Mouse (Mus musculus) thymus, adult 18-20 months (tissue): ENCODE measurements around the gene Thy1.

ENCODE experiments used
- DNase-seq, 2 experiments: peaks; one replicate each; pipeline ENCODE4 v3.0.0; 2022; ENCODE audit warnings: mixed read lengths in 2 of 2

The Thy1 gene

DNA sequence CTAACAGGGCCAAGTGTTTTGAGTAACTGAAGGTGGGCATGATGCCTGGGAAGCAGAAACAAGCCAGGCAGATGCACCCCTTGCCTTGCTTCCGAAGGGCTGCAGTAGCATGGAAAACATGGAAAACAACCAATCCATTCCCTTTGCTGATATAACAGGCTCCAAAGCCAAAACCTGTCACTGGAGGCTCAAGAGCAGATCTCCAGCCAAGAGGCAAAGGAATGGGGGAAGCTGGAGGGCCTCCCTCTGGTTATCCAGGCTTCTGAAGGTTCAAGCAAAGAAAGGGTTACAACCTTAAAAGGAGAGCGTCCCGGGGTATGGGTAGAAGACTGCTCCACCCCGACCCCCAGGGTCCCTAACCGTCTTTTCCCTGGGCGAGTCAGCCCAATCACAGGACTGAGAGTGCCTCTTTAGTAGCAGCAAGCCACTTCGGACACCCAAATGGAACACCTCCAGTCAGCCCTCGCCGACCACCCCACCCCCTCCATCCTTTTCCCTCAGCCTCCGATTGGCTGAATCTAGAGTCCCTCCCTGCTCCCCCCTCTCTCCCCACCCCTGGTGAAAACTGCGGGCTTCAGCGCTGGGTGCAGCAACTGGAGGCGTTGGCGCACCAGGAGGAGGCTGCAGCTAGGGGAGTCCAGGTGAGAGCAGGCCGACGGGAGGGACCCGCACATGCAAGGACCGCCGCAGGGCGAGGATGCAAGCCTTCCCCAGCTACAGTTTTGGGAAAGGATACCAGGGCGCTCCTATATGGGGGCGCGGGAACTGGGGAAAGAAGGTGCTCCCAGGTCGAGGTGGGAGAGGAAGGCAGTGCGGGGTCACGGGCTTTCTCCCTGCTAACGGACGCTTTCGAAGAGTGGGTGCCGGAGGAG is at the start of gene Thy1:
TSS of gene Thy1 (plus strand) at position 549 of the 872 bp plus-strand sequence.
- peak; percentile 78 to 86 for DNase-seq

DNA sequence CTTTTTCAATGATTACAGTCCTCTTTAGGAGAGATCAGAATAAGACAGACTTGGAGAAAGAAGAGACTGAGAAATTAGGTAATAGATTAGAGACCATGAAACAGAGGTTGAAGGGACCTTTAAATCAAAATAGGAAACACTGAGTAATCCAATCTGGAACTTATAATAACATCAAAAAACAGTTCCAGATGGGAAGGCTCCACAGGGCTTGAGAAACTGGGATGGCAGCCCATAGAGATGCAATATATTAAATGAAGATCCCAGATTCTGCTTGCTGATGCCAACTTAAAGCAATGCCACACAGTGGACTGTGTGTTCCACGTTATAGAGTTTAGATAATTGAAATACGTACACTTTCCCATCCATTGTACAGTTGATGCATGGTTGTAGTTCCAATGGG is 45.5 kb upstream of the Thy1 start:
- no peak for DNase-seq

DNA sequence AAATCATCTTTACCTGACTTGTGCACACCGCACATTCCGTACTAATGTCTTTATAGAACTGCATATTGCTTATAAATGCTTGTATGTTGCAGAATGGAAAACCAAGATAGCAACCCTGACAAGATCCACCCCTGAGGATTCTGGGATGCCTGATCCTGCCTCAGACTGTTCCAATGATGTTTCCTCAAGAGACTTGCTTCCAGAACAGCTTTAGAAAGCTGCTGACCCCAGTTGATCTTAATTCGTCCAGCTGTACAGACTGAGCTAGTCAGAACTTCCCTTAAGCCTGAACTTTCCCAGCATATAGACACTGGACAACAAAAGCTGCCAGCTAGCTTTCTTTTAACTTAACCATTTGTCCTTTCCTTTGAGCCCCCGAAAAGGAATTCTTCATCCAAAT is 44.3 kb upstream of the Thy1 start:
- no peak for DNase-seq

DNA sequence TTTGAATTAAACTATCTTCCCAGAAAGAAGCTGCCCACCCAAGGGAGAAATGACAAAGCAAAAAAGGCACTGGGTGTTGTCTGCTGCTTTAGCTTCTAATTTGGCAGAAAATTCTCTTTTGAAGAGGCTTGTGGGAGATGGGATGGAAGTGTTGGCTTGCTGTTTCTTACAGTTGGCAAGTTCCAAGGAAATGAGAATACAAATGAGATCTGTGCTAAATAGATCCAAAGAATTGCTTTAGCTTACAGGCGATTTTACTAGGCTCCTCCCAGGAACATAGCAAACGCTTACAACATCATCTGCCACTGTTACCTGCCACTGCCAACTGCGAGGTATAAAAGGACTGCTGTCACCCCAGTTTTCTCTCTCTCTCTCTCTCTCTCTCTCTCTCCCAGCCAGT is 38.8 kb upstream of the Thy1 start:
- no peak for DNase-seq

DNA sequence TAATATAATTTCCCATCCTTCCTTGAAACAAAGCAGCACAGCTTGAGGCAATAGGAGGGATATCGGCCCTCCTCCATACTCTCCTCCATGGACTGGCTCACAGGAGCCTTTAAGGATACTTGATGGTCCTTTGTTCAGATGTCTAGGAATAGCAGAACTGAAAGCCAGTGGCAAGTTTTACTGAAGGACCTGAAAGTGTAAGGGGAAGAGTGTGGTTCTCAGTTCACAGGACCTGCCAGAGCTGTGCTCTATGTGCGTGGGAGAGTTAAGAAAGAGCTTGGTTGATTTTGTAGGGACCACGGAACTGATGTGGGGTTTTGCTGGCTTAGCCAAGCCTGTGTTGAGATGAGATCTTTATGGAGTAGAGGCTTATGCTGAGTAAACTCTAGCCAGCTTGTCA is 37.9 kb upstream of the Thy1 start:
- no peak for DNase-seq

DNA sequence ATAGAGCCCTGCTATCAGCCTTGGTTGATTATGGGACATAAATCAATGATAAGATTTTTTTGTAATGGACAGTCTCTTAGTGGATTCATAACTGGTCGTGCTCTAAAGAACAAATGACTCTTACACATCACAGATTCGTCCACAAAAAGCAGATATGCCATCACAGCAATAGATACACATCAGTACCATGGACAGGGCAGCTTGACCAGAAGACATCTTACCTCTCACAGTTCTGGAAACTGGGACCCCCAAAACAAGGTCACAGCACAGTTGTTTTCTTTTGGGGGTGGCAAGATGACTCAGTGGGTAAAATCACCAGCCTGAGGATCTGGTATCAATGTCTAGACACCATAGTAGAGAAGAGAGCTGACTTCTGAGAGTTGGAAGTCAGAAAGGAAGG is 35.9 kb upstream of the Thy1 start:
- DNase-seq = no peak

DNA sequence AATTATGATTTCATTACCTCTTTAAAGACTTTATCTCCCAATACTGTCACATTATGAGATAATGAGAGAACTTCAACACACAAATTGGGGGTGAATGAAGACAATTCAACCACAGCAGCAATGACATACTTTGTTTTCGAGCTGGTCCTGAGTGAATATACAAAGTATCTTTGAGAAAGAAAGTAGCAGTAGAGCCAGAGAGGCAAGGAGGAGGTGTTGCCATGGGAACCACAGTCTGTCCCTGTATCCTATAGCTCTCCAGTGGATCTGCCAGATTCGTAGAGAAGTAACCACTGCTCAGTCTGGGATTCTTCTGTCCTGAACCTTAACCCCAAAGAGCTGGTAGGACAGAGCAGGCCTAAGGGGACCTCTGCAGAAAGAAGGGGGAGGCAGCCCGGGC is 35.2 kb upstream of the Thy1 start:
- no peak for DNase-seq

DNA sequence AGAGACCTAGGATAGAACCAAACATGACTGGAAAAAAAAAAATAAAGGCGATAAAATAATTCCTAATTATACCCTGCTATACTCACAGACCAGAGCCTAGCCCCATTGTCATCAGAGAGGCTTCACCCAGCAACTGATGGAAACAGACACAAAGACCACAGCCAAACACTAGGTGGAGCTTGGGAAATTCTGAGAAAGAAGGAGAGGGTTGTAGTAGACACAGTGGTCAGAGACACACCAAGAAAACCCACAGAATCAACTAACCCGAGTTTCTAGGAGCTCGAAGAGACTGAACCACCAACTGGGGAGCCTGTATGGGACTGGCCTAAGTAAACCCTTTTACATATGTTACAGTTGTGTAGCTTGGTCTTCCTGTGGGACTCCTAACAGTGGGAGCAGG is 32.3 kb upstream of the Thy1 start:
- no peak for DNase-seq

DNA sequence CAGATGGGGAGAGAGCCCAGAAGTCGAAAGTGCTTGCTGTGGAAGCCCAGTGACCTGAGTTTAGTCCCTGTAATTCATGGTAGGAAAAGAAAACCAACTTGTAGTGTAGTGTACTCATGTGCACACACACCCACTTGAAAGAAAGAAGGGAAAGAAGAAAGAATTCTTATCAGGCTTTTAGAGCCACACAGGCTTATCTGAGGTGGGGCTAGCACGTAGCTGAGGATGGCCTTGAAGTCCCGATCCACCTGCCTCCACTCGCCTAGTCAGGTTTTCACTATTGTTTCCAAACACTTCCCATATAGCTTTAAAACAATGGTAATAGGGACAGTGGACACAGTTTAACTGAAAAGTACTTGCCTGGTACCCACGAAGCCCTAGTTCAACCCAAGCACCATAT is 31.5 kb upstream of the Thy1 start:
- DNase-seq = no peak

DNA sequence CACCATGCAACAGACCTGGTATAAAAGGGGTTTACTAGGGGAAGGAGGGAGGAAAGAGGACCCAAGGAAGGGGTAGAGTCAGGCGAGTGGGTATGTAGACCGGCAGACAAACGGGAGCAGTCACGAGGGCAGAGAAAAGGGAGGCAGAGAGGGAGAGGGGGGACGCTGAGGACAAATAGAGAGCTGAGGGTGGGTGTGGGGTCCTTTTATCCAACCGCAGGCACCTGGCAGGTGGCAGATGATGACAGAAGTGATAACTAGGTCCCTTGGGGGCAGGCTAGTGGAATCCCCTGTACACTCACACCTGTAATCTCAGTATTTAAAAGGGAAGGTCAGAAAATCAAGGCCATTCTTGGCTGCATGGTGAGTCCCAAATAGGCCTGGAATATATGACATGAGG is 31.0 kb upstream of the Thy1 start:
- DNase-seq = peak; percentile 77 to 85

DNA sequence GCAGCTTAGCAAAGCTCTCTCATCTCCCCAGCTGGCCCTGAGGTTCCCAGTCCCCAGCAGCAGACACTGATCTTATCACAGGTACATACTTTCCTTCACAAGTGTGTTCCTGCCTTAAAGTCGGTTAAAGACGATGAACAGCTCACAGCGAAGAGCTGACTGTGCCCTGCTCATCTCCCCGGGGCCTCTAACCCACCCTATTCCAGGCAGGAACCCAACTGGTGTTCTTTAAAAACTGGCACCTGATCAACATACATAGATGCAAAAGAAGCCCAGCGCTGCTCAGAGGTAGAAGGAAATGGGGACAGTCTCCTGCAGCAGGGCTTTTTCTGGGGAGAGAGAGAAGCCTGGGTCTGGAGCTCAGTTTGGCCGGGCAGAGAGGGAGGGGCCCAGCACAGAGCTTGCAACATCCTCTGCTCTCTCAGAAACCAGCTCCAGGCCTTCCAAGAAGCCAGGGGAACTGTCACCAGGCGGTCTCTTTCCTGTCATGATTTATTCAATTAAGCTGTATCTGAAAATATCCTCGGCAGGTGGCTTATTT is 30.4 kb upstream of the Thy1 start:
- peak; percentile 61 to 75 for DNase-seq

DNA sequence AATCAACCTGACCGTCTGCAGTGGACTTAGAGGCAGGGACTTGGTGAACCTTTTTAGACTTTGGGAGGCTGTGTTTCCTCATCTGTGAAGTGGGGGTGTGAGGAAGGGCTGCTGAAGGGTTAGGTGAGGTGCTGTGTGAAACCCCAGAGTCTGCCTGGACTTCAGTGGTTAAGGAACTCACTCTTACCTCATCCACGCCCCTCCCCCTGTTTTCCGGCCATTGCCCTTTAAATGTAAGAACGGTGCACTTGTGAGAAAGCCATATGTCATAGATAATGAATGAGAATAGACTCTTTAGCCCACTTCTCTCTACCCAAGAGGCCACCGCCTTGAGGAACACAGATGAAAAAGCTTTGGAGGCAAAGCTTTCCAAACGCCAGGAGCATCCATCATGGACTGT is 29.4 kb upstream of the Thy1 start:
- no peak for DNase-seq

DNA sequence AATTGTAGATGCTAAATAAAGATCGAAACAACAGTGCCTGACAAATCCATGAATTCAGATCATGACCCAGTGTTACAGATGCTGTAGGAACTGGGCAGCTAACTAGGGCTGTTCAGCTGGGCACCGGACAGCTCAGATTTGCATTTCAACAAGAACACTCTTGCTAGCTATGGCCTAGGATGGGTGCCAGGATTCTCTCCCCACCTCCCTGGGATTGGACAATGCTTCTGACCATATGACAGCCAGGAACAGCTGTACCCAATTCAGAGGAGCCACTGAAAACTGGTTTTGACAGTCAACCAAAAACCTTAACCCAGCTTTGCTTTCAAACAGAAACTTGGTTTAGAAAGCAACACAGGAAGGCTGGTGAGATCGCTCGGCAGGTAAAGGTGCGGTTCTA is 26.9 kb upstream of the Thy1 start:
- DNase-seq = no peak

DNA sequence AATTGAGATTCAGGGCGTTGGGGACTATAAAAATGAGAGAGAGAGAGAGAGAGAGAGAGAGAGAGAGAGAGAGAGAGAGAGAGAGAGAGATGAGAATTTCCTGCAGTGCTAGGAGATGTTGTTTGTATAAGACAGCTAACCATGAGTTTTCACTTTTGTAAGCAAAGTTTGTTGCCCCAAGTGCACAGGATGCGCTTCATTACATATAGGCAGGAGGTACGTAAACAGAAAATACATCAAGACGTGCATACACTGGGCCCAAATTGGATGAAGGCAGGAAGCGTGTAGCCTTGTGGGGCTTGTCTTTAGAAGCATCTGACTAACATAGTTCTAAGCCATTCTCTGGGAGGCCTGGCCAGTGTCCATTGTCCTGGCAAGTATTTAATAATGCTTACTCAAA is 25.3 kb upstream of the Thy1 start:
- no peak for DNase-seq

DNA sequence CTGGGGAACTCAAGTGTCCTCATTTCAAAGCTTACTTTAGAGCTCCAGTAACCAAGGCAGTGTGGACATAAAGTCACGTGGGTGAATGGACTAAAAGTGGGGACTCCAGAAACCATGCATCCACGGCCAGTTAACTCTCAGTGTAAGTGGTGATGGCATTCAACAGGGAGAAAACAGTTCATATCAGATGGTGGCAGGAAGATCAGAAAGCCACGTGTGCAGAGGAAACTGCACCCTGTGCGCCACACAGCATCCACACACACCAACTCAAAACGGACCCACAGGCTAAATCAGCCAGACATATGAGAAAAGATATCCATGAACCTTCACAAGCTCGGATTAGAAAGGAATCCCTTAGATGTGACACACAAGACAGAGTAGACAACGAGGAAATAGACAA is 23.2 kb upstream of the Thy1 start:
- DNase-seq = no peak

DNA sequence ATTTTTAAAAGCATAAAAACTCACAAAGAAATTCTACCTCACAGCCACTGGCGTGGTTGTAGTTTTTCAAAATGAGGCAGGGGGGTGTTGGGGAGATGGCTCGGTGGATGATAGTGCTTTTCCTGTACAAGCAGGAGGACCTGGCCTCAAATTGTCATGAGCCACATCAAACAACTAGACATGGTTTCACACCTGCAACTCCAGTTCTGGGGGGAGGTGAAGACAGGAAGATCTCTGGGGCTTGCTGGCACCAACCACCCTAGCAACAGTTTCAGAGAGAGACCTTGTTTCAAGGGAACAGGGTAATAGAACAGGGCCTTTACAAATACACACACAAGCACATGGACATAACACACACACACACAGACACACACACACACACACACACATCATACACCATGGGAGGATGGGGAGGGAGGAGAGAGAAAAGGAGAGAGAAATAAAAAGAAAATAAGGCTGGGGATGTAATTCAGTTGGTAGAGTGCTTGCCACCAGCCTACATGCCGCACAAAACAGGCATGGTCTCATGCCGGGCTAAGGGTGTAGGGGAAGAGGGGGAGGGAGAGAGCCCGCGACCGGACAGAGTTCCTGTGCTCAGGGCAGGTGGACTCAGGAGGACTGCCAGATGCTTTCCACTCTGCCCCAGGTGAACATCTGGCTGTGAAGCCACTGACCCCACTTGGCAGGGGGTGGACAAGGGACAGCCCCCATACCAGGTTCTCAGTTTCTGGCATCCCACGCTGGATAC is 20.9 kb upstream of the Thy1 start:
- DNase-seq = peak; percentile 72 to 90

DNA sequence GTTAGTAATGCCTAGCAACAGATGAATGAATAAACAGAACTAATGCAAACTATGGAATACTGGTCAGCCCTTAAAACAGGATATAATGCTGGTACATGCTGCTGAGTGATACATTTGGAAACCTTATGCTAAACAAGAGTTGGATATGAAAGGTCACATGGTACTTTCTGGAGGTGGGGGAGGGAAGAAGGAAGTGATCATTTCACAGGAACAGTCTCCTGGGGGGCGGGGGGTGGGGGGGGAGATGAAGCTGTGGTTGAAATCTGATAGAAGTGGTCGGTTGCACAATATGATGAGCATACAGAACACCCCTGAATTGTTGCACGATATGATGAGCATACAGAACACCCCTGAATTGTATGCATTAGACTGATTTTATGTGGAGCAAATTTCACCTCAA is 19.1 kb upstream of the Thy1 start:
- no peak for DNase-seq

DNA sequence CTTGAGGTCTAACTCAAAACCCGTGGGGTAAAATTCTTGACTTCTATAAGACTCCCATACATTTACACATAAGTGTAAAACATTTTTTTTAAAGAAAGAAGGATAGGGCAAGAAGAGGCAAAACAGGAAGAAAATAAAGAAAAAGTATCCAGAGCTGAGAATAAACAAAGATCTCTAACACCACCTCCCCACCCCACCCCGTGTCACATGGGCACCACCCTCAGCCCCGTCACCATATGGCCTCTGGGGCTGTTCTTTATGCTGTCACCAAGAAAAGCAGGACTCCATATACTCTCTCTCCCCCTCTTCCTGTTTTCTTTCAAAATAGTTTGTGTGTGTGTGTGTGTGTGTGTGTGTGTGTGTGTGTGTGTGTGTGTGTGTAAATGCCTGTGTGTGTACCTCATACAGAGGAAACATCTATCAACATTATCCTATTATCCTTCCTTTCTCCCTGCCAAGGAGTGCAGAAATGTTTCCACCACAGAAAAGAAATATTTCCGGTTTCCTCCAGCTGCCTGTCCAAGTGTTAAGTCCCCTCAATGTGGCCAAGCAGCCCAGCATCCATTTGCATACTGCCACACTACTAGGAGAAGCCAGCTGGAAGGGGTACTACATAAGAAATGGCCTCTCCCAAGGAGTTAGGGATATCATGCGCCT is 13.5 kb upstream of the Thy1 start:
- DNase-seq = no peak

DNA sequence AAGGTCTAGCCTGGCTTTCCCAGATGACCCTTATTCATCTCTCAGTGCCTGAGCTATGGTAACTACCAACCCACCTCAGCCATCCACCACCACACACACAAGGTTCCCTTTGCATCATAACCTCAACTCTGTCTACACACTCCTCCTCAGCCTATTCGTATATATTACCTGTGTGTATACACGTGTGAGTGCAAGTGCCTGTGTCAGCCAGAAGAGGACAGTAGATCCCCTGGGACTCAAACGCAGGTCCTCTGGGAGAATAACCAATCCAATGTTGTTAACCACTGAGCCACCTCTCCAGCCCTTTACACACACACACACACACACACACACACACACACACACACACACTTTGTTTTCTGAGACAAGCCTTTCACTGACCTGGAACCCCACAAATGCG is 12.5 kb upstream of the Thy1 start:
- no peak for DNase-seq

DNA sequence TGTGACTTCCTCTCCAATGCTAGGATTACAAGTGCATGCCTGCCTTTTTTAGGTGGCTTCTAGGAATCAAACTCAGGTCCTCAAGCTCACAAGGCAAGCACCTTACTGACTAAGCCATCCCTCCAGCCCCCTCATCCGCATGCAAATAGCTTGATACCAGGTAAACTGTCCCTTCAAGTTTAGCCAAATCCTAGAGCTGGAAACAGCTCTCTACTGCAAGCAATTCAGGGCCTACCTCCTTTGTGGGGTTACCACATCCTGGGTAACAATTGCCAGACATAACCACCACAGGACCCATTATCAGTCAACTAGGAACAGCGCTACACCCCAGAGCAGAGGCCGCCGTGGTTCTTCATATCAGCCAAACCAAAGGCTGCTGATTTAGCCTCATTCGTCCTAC is 12.1 kb upstream of the Thy1 start:
- no peak for DNase-seq

DNA sequence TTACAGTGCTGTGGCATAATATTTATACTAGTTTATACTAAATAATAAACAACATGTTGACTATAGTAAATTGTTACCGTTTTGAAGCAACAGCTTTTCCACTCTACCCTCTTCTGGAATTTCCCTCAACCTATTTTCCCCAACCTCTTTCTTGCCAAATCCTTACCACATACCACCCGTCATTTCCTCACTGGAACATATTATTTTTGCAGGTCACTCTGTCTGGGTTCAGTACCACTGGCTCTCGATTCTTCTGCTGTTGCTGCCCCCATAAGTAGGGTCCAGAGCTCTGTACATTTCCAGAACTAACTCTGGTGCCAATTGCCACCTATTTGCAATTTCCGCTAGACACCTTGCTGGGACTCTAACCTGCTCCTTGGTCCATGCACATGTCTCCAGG is 11.2 kb upstream of the Thy1 start:
- DNase-seq = no peak

DNA sequence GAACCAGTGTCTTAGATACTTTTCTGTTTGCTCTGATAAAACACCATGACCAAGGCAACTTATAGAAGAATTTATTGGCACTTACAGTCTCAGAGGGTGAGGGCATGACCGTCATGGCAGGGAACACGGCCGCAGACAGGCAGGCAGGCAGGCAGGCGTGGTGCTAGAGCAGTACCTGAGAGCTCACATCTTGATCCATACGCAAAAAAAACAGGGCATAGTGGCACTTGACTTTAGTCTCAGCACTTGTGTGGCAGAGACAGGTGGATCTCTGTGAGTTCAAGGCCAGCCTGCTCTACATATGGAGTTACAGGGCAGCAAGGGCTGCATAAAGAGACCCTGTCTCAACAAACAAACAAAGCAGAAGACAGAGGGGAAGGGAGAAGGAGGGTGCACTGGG is 9.9 kb upstream of the Thy1 start:
- DNase-seq = peak in 1 of 2 experiments; percentile 21

DNA sequence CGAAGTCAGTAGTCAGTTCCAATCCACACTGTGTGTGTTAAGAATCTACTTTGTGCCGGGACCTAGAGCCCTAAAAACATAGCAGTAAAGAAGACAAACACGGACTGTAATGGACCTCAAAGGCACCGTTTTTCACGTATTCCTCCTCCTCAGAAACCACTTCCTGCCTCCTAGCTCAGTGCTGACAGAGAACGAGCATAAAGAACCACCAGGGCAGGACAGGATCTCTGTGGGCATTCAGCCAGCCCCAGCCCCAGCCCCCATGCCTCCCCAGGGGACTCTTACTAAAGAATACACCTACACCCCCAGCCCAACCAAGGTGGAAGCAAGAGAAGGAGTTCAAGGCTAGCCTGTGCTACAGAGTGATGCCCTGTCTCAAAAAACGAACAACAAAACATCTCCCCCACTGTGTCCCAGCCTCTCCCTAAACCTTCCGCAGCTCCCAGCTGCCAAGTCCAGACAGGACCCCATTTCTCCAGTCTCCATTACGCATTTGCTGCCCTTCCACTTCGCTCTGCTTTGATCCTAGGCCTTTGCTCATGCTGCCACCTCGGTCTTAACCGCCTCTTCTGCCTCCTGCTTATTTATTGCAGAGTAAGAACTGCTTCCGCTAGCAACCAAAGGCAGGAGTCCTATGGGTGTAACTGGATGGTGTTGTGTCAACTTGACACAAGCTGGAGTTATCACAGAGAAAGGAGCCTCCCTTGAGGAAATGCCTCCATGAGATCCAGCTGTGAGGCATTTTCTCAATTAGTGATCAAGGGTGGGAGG is 9.0 kb upstream of the Thy1 start:
- DNase-seq = peak in 1 of 2 experiments; percentile 73
